Mouse (Mus musculus): Measurements from ENCODE around the gene Pomgnt2.

DNA sequence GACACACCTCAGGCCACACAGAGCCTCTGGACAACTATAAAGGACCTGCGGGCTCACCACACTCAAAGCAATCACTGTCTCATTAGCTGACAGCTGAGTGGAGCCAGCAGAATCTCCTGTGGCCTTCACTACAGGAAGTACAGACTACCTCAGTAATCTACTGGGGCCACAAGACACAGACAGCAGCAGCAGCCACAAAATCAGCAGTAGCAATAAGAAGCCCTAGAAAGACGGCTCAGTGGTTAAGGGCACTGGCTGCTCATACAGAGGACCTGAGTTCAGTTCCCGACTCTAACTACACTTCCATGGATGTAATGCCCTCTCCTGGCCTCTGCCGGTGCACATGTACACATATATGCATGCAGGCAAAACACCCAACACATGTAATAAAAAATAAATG, 23.4 kb upstream of the Pomgnt2 start:
- TF ChIP-seq CTCF (IDR thresholded peaks at IDR 0.05; ENCODE audit: borderline replicate concordance, control insufficient read depth, extremely low read depth, insufficient read depth, low read length, poor library complexity) (no peak), POLR2A (IDR thresholded peaks at IDR 0.05; ENCODE audit: control insufficient read depth, extremely low read depth, insufficient read depth, low read length, poor library complexity) (no peak)

All from thymus, adult 2 months (tissue).